Mouse (Mus musculus): Measurements from ENCODE around the gene Fbxl2.

DNA sequence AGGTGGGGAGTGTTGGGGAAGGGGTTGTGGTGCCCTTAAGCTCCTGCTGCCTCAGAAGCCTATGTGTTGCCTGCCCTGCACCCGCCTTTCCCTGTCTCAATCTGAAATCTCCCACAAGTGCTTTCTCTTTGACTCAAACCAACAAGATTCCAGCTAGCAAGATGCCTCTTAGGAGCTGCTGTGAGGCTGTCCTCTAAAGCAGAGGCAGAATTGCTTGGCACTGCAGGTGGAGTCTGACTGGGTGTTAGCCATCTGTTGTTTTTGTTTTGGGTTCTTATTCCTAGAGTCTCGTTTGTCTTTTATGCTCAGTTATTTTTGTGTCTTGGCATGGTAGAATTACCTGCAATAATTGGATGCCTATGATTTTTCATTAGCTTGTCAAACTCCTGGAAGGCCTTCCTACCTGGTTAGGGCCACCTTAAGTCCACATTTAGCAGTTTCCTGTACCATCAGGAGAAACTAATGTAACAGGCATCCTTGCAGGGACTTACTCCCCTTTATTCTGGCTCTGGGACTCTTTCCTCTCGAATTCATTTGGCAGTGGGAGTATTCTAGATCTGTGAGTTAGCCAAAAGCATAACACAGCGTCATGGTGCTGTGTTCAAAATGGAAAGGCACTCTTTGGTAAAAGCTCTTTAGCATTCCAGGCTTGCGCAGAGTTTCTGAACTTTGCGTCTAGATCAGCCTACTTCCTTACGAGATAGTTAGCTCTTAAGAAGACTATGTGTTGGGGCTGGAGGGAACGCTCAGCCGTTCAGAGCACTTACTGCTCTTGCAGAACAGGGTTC is 106.7 kb downstream of the Fbxl2 start:
- no peak for TF ChIP-seq CTCF (IDR thresholded peaks at IDR 0.05; ENCODE audit: control insufficient read depth, insufficient read depth, insufficient replicate concordance, low read depth, low read length)
- TF ChIP-seq POLR2A (IDR thresholded peaks at IDR 0.05; ENCODE audit: control insufficient read depth, low read depth, low read length) = no peak
